Mouse (Mus musculus) heart, embryonic 12.5 days (tissue): ENCODE data around the gene Zdhhc21. TPM values are rescaled to one million over a fixed set of nuclear protein-coding genes. Genes with fewer than 3 reads are reported as not detected.
A peak's percentile ranks its signal among the peaks of the same experiment; 100 is the strongest.

Experiments
- ATAC-seq: fragments of 200-750 bp; cut with Nextera tagmentation; 2 replicates; pipeline ENCODE4 v1.8.0; 2017; ENCODE audit warnings: moderate TSS enrichment, moderate library complexity; ENCODE audit not compliant: insufficient number of reproducible peaks, low FRiP score
- H3K27ac ChIP-seq: fragments of 300-500 bp; sonication (generic); 2 replicates; pipeline ENCODE4 v1.5.1; 2016; ENCODE audit warnings: mild to moderate bottlenecking, moderate library complexity; ENCODE audit not compliant: poor library complexity, severe bottlenecking
- H3K27me3 ChIP-seq: fragments of 300-500 bp; sonication (generic); replicated peaks from 2 replicates; pipeline ENCODE4 v1.6.1; 2016; ENCODE audit warnings: mild to moderate bottlenecking, moderate library complexity
- H3K36me3 ChIP-seq: fragments of 300-500 bp; sonication (generic); 2 replicates; pipeline ENCODE4 v1.6.1; 2016; ENCODE audit warnings: mild to moderate bottlenecking, moderate library complexity
- H3K4me1 ChIP-seq: fragments of 300-500 bp; sonication (generic); replicated peaks from 2 replicates; pipeline ENCODE4 v1.6.1; 2016; ENCODE audit warnings: mild to moderate bottlenecking
- H3K4me2 ChIP-seq: fragments of 300-500 bp; sonication (generic); 2 replicates; pipeline ENCODE4 v1.6.1; 2016; ENCODE audit warnings: mild to moderate bottlenecking, moderate library complexity
- H3K4me3 ChIP-seq: fragments of 300-500 bp; sonication (generic); 2 replicates; pipeline ENCODE4 v1.5.1; 2016; ENCODE audit warnings: mild to moderate bottlenecking
- H3K9ac ChIP-seq: fragments of 300-500 bp; sonication (generic); 2 replicates; pipeline ENCODE4 v1.6.1; 2016; ENCODE audit warnings: mild to moderate bottlenecking, moderate library complexity
- H3K9me3 ChIP-seq: fragments of 300-500 bp; sonication (generic); replicated peaks from 2 replicates; pipeline ENCODE4 v1.6.1; 2016; ENCODE audit warnings: mild to moderate bottlenecking, moderate library complexity
- WGBS: fragments of 180-500 bp; shearing (Covaris S2); methylation state at CpG from one replicate; pipeline ENCODE4 v1.1.7; 2016; 5-methylcytosine and 5-hydroxymethylcytosine counted together
- polyA plus RNA-seq: library from polyadenylated mRNA; unstranded; fragments of >200 nt; fragmentation: Nextera tagmentation; extraction: Ambion mirVana; gene quantifications from 2 replicates; pipeline ENCODE4 v1.2.1, GENCODE M21; 2016

The Zdhhc21 gene
- polyA plus RNA-seq, 1 experiment from 2014 or later = 16.6 TPM

GRCm38 (mm10) chr4:82863316-82863715 lies 3.6 kb upstream of the Zdhhc21 start:
- Histone ChIP-seq H3K27ac (no peak overlapping the region), H3K9ac (no peak overlapping the region), H3K27me3 (no peaks in the 10 kb centered on the region), H3K4me2 (no peak overlapping the region), H3K9me3 (no peaks in the 10 kb centered on the region), H3K36me3 (no peaks in the 10 kb centered on the region), H3K4me1 (peaks cover 11% of the 10 kb centered on the region; the same call in 1 of the 2 replicates), H3K4me3 (no peak overlapping the region)
- WGBS = 90% methylated on average over 8 of the region's 8 CpGs
- ATAC-seq = no peak

DNA sequence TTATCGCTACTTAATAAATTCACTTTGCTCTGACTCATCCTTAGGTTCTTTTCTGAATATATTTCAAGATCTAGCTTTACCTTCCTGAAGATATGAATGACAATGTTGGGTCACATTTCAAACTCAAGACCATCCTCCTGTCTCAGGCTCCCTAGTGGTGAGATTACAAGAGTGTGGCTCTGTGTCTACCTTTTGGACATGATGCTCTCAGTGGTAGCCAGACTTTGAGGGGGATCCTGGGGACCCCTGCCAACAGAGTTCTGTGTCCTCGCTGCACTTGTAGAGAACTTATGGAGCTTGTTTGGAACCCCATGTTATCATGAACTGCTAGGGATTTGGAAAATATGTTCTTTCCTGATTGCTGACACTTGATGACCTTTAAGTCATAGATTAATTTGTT lies 1.7 kb upstream of the Zdhhc21 start:
- Histone ChIP-seq H3K4me1 (peaks cover 9% of the 10 kb centered on the region; the same call in 1 of the 2 replicates), H3K4me2 (no peak overlapping the region), H3K9ac (no peak overlapping the region), H3K9me3 (no peaks in the 10 kb centered on the region), H3K27me3 (no peaks in the 10 kb centered on the region), H3K4me3 (no peak overlapping the region), H3K36me3 (no peaks in the 10 kb centered on the region), H3K27ac (no peak overlapping the region)
- no peak for ATAC-seq
- WGBS = 94% methylated on average over 2 of the region's 2 CpGs

GRCm38 (mm10) chr4:82860566-82860965 lies 808 bp upstream of the Zdhhc21 start:
- no peaks in the 10 kb centered on the region for H3K27me3 ChIP-seq
- peak; percentile 36; the same call in 1 of the 2 replicates for ATAC-seq
- H3K9ac ChIP-seq = no peak overlapping the region
- no peak overlapping the region for H3K4me2 ChIP-seq
- no peak overlapping the region for H3K4me3 ChIP-seq
- H3K4me1 ChIP-seq = peaks cover 9% of the 10 kb centered on the region; the same call in 1 of the 2 replicates
- H3K27ac ChIP-seq = peak overlapping the region; percentile 57; the same call in 1 of the 2 replicates
- WGBS = 21% methylated on average over 3 of the region's 3 CpGs
- no peaks in the 10 kb centered on the region for H3K36me3 ChIP-seq
- no peaks in the 10 kb centered on the region for H3K9me3 ChIP-seq

DNA sequence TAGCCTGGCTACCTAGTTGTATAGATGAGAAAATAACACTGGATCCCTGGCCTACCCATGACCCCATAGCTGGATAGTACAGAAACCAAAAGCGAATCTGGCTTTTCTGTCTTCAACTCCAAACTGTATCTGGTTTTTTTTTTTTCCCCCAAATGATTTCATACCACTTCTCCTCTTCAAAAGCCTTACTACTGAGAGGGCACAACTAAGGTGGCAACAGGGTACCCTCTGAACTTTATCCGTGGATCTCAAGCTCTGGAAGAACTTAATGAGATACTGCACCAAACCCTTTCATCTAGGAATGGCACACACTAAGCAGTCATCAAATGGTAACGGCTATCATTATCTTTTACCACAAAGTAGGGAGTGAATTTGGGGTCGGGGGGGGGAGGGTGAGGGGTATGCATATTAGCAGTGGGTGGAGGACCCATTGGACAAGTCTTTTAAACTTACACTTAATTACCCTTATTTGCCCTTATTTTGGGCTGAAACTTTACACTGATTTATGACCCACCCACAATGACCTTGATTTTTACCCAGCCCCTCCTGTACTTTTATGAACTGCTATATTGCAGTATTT lies 1.2 kb downstream of the Zdhhc21 start:
- WGBS = 28% methylated on average over 4 of the region's 4 CpGs
- Histone ChIP-seq H3K9ac (peak overlapping the region; percentile 89), H3K4me3 (peak overlapping the region; percentile 69), H3K27ac (no peak overlapping the region), H3K4me1 (peaks cover 12% of the 10 kb centered on the region; the same call in 1 of the 2 replicates), H3K36me3 (no peaks in the 10 kb centered on the region), H3K4me2 (peak overlapping the region; percentile 76), H3K9me3 (no peaks in the 10 kb centered on the region), H3K27me3 (no peaks in the 10 kb centered on the region)
- no peak for ATAC-seq

DNA sequence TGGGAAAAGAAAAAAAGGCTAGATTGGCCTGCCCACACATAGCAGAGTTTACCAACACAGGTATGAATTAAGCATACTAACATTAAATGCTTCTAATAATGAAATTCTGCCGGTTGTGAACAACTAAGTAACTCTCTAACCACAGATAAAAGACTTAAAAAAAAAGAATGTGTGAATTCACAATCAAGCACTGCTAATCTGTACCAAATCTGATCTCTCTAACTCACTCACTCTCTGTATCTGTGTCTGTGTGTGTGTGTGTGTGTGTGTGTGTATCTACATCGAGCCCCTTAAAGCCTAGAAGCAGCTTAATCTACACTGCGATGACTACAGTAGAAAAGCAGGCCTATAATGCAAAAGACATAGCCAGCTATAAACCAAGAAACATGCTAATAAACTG lies 2.8 kb downstream of the Zdhhc21 start:
- Histone ChIP-seq H3K36me3 (peaks cover 4% of the 10 kb centered on the region; the same call in 1 of the 2 replicates), H3K4me2 (no peak overlapping the region), H3K9ac (no peak overlapping the region), H3K4me3 (no peak overlapping the region), H3K9me3 (no peaks in the 10 kb centered on the region), H3K27me3 (no peaks in the 10 kb centered on the region), H3K4me1 (peaks cover 15% of the 10 kb centered on the region), H3K27ac (no peak overlapping the region)
- no peak for ATAC-seq
- WGBS = 82% methylated on average over 3 of the region's 3 CpGs

GRCm38 (mm10) chr4:82853809-82854208 lies 5.9 kb downstream of the Zdhhc21 start:
- H3K36me3 ChIP-seq = peaks cover 4% of the 10 kb centered on the region; the same call in 1 of the 2 replicates
- 81% methylated on average over 2 of the region's 2 CpGs for WGBS
- no peak overlapping the region for H3K4me3 ChIP-seq
- H3K27ac ChIP-seq = no peak overlapping the region
- no peak overlapping the region for H3K4me2 ChIP-seq
- ATAC-seq = no peak
- peaks cover 24% of the 10 kb centered on the region for H3K4me1 ChIP-seq
- no peak overlapping the region for H3K9ac ChIP-seq
- H3K27me3 ChIP-seq = no peaks in the 10 kb centered on the region
- H3K9me3 ChIP-seq = no peaks in the 10 kb centered on the region

- H3K9ac ChIP-seq = no peak overlapping the region
- no peaks in the 10 kb centered on the region for H3K27me3 ChIP-seq
- peak; percentile 74; the same call in 1 of the 2 replicates for ATAC-seq
- peaks cover 19% of the 10 kb centered on the region for H3K4me1 ChIP-seq
- peak overlapping the region; percentile 12; the same call in 1 of the 2 replicates for H3K4me2 ChIP-seq
- no peak overlapping the region for H3K4me3 ChIP-seq
- 21% methylated on average over 5 of the region's 5 CpGs for WGBS
- peaks cover 15% of the 10 kb centered on the region; the same call in 1 of the 2 replicates for H3K36me3 ChIP-seq
- H3K27ac ChIP-seq = peak overlapping the region; percentile 75
- H3K9me3 ChIP-seq = no peaks in the 10 kb centered on the region
Measured at GRCm38 (mm10) chr4:82848552-82849234, 11.1 kb downstream of the Zdhhc21 start.

GRCm38 (mm10) chr4:82837526-82838240 lies 22.1 kb downstream of the Zdhhc21 start:
- H3K27ac ChIP-seq = no peak overlapping the region
- ATAC-seq = no peak
- no peaks in the 10 kb centered on the region for H3K9me3 ChIP-seq
- no peaks in the 10 kb centered on the region for H3K27me3 ChIP-seq
- H3K36me3 ChIP-seq = peaks cover 26% of the 10 kb centered on the region
- 80% methylated on average over 3 of the region's 3 CpGs for WGBS
- no peak overlapping the region for H3K9ac ChIP-seq
- H3K4me2 ChIP-seq = no peak overlapping the region
- no peaks in the 10 kb centered on the region for H3K4me1 ChIP-seq
- H3K4me3 ChIP-seq = no peak overlapping the region

DNA sequence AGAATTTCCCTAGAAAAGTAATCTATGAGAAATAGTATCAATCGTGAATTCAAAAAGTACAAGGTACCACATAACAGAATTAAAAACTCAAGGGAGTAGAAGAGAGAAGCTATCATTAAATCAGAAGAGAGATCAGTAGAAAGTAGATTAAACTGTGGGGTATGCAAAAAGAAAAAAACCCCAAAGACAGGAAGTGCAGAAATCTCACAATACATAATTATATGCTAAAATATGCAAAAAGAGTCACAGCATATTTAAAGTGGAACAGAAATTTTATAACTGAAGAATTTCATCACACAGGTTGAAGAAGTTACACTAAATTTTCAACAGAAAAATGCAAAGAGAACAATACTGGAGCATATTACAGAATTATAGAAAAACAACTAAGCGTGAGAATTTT lies 28.6 kb downstream of the Zdhhc21 start:
- peaks cover 11% of the 10 kb centered on the region for H3K36me3 ChIP-seq
- WGBS = 95% methylated on average over 2 of the region's 2 CpGs
- no peak overlapping the region for H3K9ac ChIP-seq
- H3K27me3 ChIP-seq = no peaks in the 10 kb centered on the region
- H3K9me3 ChIP-seq = no peaks in the 10 kb centered on the region
- no peak overlapping the region for H3K27ac ChIP-seq
- H3K4me1 ChIP-seq = peaks cover 8% of the 10 kb centered on the region; the same call in 1 of the 2 replicates
- no peak overlapping the region for H3K4me3 ChIP-seq
- H3K4me2 ChIP-seq = no peak overlapping the region
- no peak for ATAC-seq

GRCm38 (mm10) chr4:82829429-82829828 lies 30.3 kb downstream of the Zdhhc21 start:
- no peak overlapping the region for H3K4me3 ChIP-seq
- no peak overlapping the region for H3K9ac ChIP-seq
- H3K4me2 ChIP-seq = no peak overlapping the region
- WGBS = 33% methylated on average over 5 of the region's 5 CpGs
- no peaks in the 10 kb centered on the region for H3K9me3 ChIP-seq
- H3K4me1 ChIP-seq = peaks cover 8% of the 10 kb centered on the region; the same call in 1 of the 2 replicates
- no peak for ATAC-seq
- no peaks in the 10 kb centered on the region for H3K27me3 ChIP-seq
- H3K36me3 ChIP-seq = peaks cover 5% of the 10 kb centered on the region; the same call in 1 of the 2 replicates
- 0 out of 2 replicates have a peak overlapping the region, but pooled peaks have one; percentile 38 for H3K27ac ChIP-seq

- Histone ChIP-seq H3K9ac (no peak overlapping the region), H3K4me2 (no peak overlapping the region), H3K4me1 (peaks cover 8% of the 10 kb centered on the region; the same call in 1 of the 2 replicates), H3K9me3 (no peaks in the 10 kb centered on the region), H3K36me3 (peaks cover 8% of the 10 kb centered on the region), H3K4me3 (no peak overlapping the region), H3K27ac (no peak overlapping the region), H3K27me3 (no peaks in the 10 kb centered on the region)
- no peak for ATAC-seq
- WGBS = 72% methylated on average over 2 of the region's 2 CpGs
Measured at GRCm38 (mm10) chr4:82827001-82827400, 32.8 kb downstream of the Zdhhc21 start.
